Mouse (Mus musculus): Measurements from ENCODE around the gene Armc2.

The Armc2 gene

GRCm38 (mm10) chr10:41879675-41880074 is 138.6 kb downstream of the Armc2 start:
- in situ Hi-C loops (cut with MboI; ENCODE audit: low sequenced_read_pairs), result no loop called here

- in situ Hi-C loops (cut with MboI; ENCODE audit: low sequenced_read_pairs), result no loop called here
Measured at GRCm38 (mm10) chr10:41878344-41878743, 139.9 kb downstream of the Armc2 start.

GRCm38 (mm10) chr10:41875624-41876023 is 142.6 kb downstream of the Armc2 start:
- in situ Hi-C loops (cut with MboI; ENCODE audit: low sequenced_read_pairs), result no loop called here

GRCm38 (mm10) chr10:41871564-41871963 is 146.7 kb downstream of the Armc2 start:
- in situ Hi-C loops (cut with MboI; ENCODE audit: low sequenced_read_pairs), result no loop called here

GRCm38 (mm10) chr10:41870101-41870500 is 148.1 kb downstream of the Armc2 start:
- in situ Hi-C loops (cut with MboI; ENCODE audit: low sequenced_read_pairs), result no loop called here

- in situ Hi-C loops (cut with MboI; ENCODE audit: low sequenced_read_pairs), result no loop called here
Measured at GRCm38 (mm10) chr10:41867956-41868355, 150.3 kb downstream of the Armc2 start.

GRCm38 (mm10) chr10:41866838-41867154 is 151.4 kb downstream of the Armc2 start:
- in situ Hi-C loops (cut with MboI; ENCODE audit: low sequenced_read_pairs), result no loop called here

- in situ Hi-C loops (cut with MboI; ENCODE audit: low sequenced_read_pairs), result no loop called here
Measured at GRCm38 (mm10) chr10:41866069-41866837, 152.0 kb downstream of the Armc2 start.

All from CH12F3 (cell line).